Mouse (Mus musculus) retina, adult 2 months (tissue): ENCODE results near the gene Thpo.
A peak's percentile ranks its signal among the peaks of the same experiment; 100 is the strongest.

Experiments used
- DNase-seq: peaks from one replicate; pipeline ENCODE4 v3.0.0-alpha.2; 2012; ENCODE audit warnings: low read depth, low spot score

Gene Thpo

GRCm38 (mm10) chr16:20724338-20724748 lies 10.0 kb downstream of the Thpo start:
- no peak for DNase-seq

DNA sequence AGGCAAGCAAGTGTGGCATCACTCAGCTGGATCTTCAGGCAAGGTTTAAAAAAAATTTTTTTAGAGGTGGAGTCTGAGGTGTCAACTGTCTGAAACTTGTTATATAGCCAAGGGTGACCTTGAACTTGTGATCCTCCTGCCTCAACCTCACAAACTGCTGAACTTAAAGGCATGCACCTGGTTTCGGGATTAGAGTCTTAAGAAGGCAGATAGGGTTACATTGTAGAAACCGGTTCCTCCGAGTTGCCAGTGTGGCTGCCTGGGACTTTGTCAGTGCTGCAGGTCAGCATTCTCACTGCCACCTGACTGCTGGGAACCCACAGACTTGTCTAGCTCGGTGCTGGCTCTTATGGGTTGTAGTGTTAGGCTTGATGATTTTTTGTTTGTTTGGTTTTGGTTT lies 11.1 kb downstream of the Thpo start:
- DNase-seq = no peak

- DNase-seq = no peak
Observed at GRCm38 (mm10) chr16:20722736-20723135, 11.6 kb downstream of the Thpo start.

DNA sequence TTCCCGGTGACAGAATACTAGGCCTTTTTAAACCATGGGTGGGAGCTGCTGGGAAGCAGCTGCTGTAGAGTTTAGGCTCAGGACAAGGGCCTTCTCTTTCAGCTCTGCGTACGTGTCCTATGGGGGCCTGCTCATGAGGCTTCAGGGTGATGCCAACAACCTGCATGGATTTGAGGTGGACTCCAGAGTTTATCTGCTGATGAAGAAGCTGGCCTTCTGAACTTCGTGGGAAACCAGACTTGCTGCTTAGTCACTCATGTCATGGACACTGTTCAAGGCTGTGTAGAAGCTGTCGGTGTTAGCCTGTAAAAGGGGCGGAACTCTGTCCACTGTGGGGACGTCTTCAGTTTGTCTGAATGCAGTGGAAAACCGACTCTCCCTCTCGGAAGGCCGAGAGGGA lies 12.5 kb downstream of the Thpo start:
- DNase-seq = no peak

DNA sequence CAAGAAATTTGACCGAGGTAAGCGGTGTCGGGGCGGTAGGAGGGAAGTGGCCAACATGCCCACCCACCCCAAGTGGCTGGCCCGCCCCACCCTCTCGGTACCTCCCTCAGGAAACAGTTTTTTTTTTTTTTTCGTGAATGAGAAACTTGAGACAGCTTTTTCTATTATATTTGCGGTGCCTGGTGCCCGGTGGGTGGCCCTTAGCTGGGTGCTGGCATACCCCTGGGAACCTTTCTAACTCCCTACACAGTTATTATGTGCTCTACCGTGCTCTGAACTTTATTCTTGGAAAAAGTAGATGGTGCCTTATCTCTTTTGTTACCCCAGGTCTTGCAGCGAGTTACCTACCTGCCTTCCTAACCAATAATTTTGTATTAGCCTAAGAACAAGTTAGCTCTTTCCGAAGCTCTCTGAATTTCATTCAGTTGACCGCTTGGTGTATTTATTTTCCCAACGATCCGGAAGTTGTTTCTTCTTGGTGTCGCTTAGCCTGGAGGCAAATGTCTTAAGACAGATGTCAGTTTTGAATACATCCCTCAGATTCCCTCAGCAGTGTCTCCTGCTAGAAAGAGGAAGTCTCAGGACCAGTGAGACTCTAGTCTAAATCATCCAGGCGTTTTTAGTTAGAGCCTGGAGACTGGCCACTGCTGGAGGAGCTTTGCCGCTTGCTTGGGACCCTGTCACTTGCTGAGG lies 16.2 kb downstream of the Thpo start:
- DNase-seq = no peak

- DNase-seq = peak; percentile 77
Observed at GRCm38 (mm10) chr16:20717181-20717977, 16.9 kb downstream of the Thpo start, which contains the start of the genes Polr2h and Clcn2. Gene Polr2h, plus strand, starts transcription at chr16:20717665. Gene Clcn2, minus strand, starts transcription at chr16:20717746.

GRCm38 (mm10) chr16:20716841-20717180 lies 17.5 kb downstream of the Thpo start:
- DNase-seq = no peak

GRCm38 (mm10) chr16:20715976-20716840 lies 18.1 kb downstream of the Thpo start:
- no peak for DNase-seq

DNA sequence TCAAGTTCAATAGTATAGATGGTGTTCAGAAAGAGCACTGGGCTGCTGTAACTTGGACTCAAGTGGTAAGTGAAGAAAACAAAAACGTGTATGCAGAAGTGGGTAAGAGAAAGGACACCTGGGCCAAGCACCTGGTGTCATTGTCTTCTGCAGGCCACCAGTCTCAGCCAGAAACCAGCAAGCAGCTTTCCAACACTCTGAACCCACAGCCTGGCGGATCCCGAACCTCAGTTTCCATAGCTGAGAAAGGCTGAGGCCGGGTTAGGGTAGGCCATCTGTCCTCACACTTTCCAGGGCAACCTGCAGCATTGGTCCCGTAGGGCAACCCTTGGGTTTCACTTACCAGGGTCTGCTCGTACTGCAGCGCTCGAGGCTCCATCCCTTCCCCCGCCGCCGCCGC lies 18.7 kb downstream of the Thpo start:
- no peak for DNase-seq

DNA sequence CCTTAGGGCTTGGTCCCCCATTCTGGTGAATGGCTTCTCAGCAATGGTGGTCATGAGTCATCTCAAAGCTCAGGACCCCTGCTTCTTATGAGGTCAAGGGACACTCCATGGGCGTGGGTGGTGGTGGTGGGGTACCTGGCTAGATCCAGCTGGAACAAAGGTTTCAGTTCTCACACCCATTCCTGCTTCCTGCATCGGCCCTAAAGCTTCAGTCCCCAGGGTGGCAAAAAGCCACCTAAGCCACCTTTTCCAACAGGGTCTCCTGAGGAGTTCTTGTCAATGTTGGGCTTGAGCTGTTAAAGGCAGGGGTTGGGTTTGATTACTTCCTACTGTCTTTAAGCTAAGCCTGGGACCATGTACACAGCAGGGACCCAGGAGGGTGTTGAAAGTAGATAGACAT lies 19.1 kb downstream of the Thpo start:
- no peak for DNase-seq

- no peak for DNase-seq
Observed at GRCm38 (mm10) chr16:20714307-20715080, 19.8 kb downstream of the Thpo start.

GRCm38 (mm10) chr16:20712889-20713288 lies 21.4 kb downstream of the Thpo start:
- no peak for DNase-seq

GRCm38 (mm10) chr16:20712190-20712589 lies 22.1 kb downstream of the Thpo start:
- DNase-seq = no peak

DNA sequence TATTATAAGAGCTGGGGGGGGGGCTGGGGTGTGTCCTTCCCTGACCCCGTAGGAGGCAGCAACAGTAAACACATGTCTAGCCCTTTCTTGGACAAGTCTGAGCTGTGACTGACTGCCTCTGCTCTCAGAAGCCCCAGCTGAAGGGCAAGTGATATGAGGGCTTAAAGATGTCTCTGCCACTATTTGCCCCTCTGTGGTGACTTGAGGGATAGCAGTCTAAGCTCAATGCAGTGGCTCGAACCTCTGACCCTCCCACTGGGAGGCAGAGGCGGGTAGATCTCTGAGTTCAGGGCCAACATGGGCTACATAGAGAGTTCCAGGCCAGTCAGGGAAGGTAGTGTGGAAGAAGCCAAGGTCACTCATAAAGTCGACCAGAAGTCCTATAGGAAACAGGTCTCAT lies 23.5 kb downstream of the Thpo start:
- no peak for DNase-seq

DNA sequence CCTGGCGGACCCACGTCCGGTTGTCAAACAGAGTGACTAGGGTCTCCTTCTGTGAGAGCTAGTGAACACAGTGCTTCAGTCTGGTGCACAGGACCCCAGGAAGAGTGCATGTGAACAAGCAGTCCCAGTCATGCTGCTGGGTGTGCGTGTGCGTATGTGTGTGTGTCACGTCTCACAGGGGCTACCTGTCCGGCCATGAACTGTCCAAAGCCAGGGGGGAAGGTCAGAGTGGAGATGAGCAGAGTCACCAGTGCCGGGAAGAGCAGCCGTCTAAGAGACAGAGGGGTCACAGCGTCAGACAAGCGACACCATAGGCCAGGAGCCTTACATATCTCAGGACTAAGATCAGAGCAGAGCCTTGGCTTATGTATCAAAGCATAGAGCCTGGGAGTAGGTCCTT lies 23.9 kb downstream of the Thpo start:
- no peak for DNase-seq

DNA sequence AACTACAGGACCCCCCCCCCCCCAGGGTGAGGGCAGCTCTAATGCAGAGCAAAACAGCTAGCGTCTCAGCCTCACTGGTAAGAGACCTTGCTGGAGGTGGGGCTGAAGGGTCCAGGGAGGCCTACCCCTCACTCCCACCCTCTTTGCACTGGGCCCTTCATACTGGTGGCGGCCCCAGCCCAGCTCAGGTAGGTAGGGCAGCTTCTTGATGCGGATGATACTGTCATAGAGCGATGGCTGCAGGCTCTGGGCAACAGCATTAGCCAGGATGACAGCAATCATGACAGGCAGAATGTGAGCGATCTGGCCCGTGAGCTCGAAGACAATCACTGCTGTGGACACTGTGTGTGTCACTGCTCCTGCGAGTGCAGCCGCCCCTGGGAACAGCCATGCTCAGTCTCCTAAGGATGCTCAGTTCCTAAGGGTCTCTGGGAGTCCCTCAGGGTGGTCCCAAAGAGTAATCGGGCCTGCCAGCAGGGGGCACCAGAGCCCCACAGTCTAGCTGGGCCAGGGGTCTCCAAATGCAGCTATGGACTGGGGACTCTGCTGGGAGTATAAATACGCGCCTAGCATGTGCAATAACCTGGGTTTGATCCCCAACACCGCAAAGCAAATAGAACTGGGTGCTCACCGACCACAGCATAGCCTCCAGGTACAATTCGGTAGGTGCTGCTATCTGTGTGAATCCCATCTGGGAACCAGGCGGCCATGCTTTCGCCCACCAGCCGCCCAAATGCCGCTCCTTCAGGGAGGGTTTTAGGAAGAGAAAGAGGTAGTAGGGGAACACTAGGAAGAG lies 25.2 kb downstream of the Thpo start:
- DNase-seq = no peak

GRCm38 (mm10) chr16:20708220-20708938 lies 25.9 kb downstream of the Thpo start:
- no peak for DNase-seq

GRCm38 (mm10) chr16:20706407-20707055 lies 27.8 kb downstream of the Thpo start:
- DNase-seq = no peak

DNA sequence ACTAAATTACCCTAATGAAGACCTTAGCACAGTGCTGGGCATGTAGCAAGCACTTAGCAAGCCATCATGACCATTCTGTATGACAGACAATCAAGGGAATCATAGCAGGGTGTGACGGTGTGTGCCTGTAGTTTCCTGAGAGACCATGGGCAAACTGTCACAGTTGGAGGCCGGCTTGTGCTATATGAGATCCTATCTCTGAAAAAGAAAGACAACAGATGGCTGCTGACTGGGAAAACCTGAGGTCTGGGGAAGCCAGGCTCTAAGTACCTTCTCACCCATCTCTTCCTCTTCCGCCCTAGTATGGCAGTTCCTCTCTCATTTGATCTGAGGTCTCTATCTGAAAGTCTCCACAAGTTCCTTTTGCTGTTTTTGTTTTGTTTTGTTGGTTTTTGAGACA lies 28.5 kb downstream of the Thpo start:
- DNase-seq = no peak
